Mouse (Mus musculus) testis, adult 2 months (tissue): ENCODE results near the gene Synj2. TPM values are rescaled to one million over a fixed set of nuclear protein-coding genes. Genes with fewer than 3 reads are reported as not detected.
"Not testable (repeated sequence)": the region's sequence is repeated elsewhere in the genome, so short reads cannot be mapped to it uniquely, and the experiment has no call there.

ENCODE experiments used
- H3K27ac ChIP-seq: fragments of 200-500 bp; 2 replicates; pipeline ENCODE4 v1.5.1; 2012; ENCODE audit warnings: low read depth, low read length; ENCODE audit not compliant: control insufficient read depth, insufficient read depth
- H3K27me3 ChIP-seq: fragments of 200-500 bp; 2 replicates; pipeline ENCODE4 v1.6.1; 2012; ENCODE audit warnings: mild to moderate bottlenecking, low read length, moderate library complexity; ENCODE audit not compliant: control insufficient read depth, insufficient read depth
- H3K36me3 ChIP-seq: fragments of 200-500 bp; 2 replicates; pipeline ENCODE4 v1.6.1; 2012; ENCODE audit warnings: mild to moderate bottlenecking, low read length; ENCODE audit not compliant: control insufficient read depth, insufficient read depth
- H3K4me1 ChIP-seq: fragments of 200-500 bp; 2 replicates; pipeline ENCODE4 v1.6.1; 2012; ENCODE audit warnings: low read length; ENCODE audit not compliant: control insufficient read depth, insufficient read depth
- H3K4me3 ChIP-seq: fragments of 200-500 bp; 2 replicates; pipeline ENCODE4 v1.5.1; 2012; ENCODE audit warnings: low read depth, mild to moderate bottlenecking, low read length, moderate library complexity, mixed read lengths; ENCODE audit not compliant: control insufficient read depth
- CTCF ChIP-seq: fragments of 200-500 bp; IDR thresholded peaks from 2 replicates; pipeline ENCODE4 v1.5.1; 2012; ENCODE audit warnings: low read depth, mild to moderate bottlenecking, inconsistent platforms, low read length, moderate library complexity; ENCODE audit not compliant: control insufficient read depth, insufficient read depth, insufficient replicate concordance
- POLR2A ChIP-seq: fragments of 200-500 bp; IDR thresholded peaks from 2 replicates; pipeline ENCODE4 v1.6.1; 2012; ENCODE audit warnings: low read depth, mild to moderate bottlenecking, inconsistent platforms, low read length, moderate library complexity; ENCODE audit not compliant: control insufficient read depth
- polyA plus RNA-seq: library from polyadenylated mRNA; depleted of rRNA; stranded (reverse); fragments of >200 nt; gene quantifications from 2 replicates; pipeline ENCODE4 v1.2.3, GENCODE M21; 2012

Gene Synj2
- polyA plus RNA-seq, 1 experiment: 32.9 TPM

GRCm38 (mm10) chr17:6020636-6021035 lies 79.6 kb downstream of the Synj2 start:
- no peak overlapping the region for H3K4me3 ChIP-seq
- no peaks in the 10 kb centered on the region for H3K36me3 ChIP-seq
- no peaks in the 10 kb centered on the region for H3K27me3 ChIP-seq
- no peak for TF ChIP-seq CTCF
- no peak for TF ChIP-seq POLR2A
- peaks cover 2% of the 10 kb centered on the region; the same call in 1 of the 2 replicates for H3K4me1 ChIP-seq
- H3K27ac ChIP-seq: no peak overlapping the region; the same call in 1 of the 2 replicates

- H3K27ac ChIP-seq, H3K4me1 ChIP-seq, H3K36me3 ChIP-seq, H3K4me3 ChIP-seq, H3K27me3 ChIP-seq: not testable (repeated sequence)
Measured at GRCm38 (mm10) chr17:6021374-6021789, 80.3 kb downstream of the Synj2 start.

- TF ChIP-seq POLR2A (no peak), CTCF (no peak)
- Histone ChIP-seq H3K4me1 (no peaks in the 10 kb centered on the region), H3K27me3 (no peaks in the 10 kb centered on the region), H3K27ac (no peak overlapping the region), H3K36me3 (no peaks in the 10 kb centered on the region), H3K4me3 (no peak overlapping the region)
Measured at GRCm38 (mm10) chr17:6025831-6026230, 84.8 kb downstream of the Synj2 start.

- H3K4me3 ChIP-seq: no peak overlapping the region
- no peak for TF ChIP-seq CTCF
- TF ChIP-seq POLR2A: no peak
Measured at GRCm38 (mm10) chr17:6035661-6036060, 94.6 kb downstream of the Synj2 start.

DNA sequence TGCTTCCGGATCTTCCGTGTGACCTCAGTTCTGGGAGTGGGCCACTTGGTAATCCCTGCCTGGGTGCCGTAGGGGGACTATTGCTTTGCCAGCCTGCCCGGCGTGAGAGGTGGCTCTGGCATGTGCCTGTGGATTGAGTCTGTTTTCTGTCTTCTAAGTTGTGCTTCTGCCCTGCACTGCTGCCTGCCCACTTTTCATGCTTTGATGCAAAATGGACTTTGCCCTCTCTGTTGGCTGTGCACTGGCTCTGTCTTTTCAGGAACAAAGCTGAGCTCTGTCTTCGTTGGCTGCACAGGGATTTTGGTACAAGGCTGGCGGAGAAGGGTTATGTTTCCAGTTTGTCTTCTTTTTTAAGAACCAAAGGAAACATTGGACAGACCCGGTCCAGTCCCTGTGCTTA lies 95.4 kb downstream of the Synj2 start:
- Histone ChIP-seq H3K27me3 (no peaks in the 10 kb centered on the region), H3K36me3 (no peaks in the 10 kb centered on the region), H3K27ac (no peak overlapping the region), H3K4me3 (no peak overlapping the region), H3K4me1 (no peaks in the 10 kb centered on the region)
- no peak for TF ChIP-seq CTCF

More at GRCm38 (mm10) chr17:6035661-6036060, 94.6 kb downstream of the Synj2 start:
- Histone ChIP-seq H3K36me3 (no peaks in the 10 kb centered on the region), H3K27ac (no peak overlapping the region), H3K27me3 (no peaks in the 10 kb centered on the region), H3K4me1 (no peaks in the 10 kb centered on the region)

DNA sequence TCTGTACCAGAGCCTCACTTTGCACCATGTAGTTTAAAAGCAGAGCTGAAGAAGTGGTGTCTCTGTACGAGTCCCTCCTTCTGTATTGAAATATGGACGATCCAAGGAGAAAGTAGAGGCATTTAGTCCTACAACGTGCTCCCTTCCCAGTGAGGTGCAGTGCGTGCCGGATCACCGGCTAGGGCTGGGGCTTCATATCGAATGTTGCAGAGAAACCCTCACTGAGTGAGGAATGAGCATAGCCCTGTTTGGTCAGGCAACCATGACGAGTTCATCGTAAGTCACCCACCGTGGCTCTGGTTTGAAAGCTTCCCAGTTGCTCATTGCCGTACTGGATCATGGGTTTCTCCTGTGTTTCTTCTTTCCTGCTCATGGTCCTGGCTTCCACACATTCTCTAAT lies 95.8 kb downstream of the Synj2 start:
- no peaks in the 10 kb centered on the region for H3K4me1 ChIP-seq
- H3K27ac ChIP-seq: no peak overlapping the region
- no peaks in the 10 kb centered on the region for H3K36me3 ChIP-seq
- no peak for TF ChIP-seq CTCF
- no peaks in the 10 kb centered on the region for H3K27me3 ChIP-seq
- H3K4me3 ChIP-seq: no peak overlapping the region

- H3K4me3 ChIP-seq: no peak overlapping the region
- H3K27ac ChIP-seq: no peak overlapping the region
- TF ChIP-seq POLR2A (no peak), CTCF (no peak)
- no peaks in the 10 kb centered on the region for H3K27me3 ChIP-seq
- no peaks in the 10 kb centered on the region for H3K36me3 ChIP-seq
- no peaks in the 10 kb centered on the region for H3K4me1 ChIP-seq
Measured at GRCm38 (mm10) chr17:6037507-6037906, 96.4 kb downstream of the Synj2 start.

GRCm38 (mm10) chr17:6052801-6053200 lies 111.7 kb downstream of the Synj2 start:
- H3K4me3 ChIP-seq: no peak overlapping the region
- H3K36me3 ChIP-seq: peaks cover 1% of the 10 kb centered on the region
- no peak overlapping the region for H3K27ac ChIP-seq
- no peaks in the 10 kb centered on the region for H3K27me3 ChIP-seq
- no peak for TF ChIP-seq CTCF
- TF ChIP-seq POLR2A: no peak
- H3K4me1 ChIP-seq: no peaks in the 10 kb centered on the region; the same call in 1 of the 2 replicates
